Mouse (Mus musculus) adrenal gland, postnatal 25 days (tissue): ENCODE measurements around the gene Gm35315. TPM values are rescaled to one million over a fixed set of nuclear protein-coding genes. Genes with fewer than 3 reads are reported as not detected.
"Not testable (repeated sequence)": the region's sequence is repeated elsewhere in the genome, so short reads cannot be mapped to it uniquely, and the experiment has no call there.

Source experiments
- DNase-seq: peaks from one replicate; pipeline ENCODE4 v3.0.0; 2021; ENCODE audit warnings: mixed read lengths
- long read RNA-seq: library from polyadenylated mRNA; stranded (forward); transcript quantifications from one replicate; pipeline ENCODE4 v2.0.0, GENCODE M21; 2021
- total RNA-seq: library from RNA; stranded (reverse); gene quantifications from 2 replicates; pipeline ENCODE4 v1.2.3, GENCODE M21; 2021

Gene Gm35315
- 0.33 and 0.52 TPM in 2 replicates for total RNA-seq
- long read RNA-seq, partial matches to known transcripts = 0 of 1 reads
- long read RNA-seq, other reads (novel, unspliced or antisense) = 1 of 1 reads

GRCm38 (mm10) chr5:110094030-110094846 is at the start of gene Gm35315:
TSS of gene Gm35315 (minus strand) at chr5:110094420.
- peak; percentile 78 for DNase-seq

GRCm38 (mm10) chr5:110143007-110143406 is 48.8 kb upstream of the Gm35315 start:
- no peak for DNase-seq

- DNase-seq = peak; percentile 20
Observed at GRCm38 (mm10) chr5:110142309-110142708, 48.1 kb upstream of the Gm35315 start.

- DNase-seq = no peak
Observed at GRCm38 (mm10) chr5:110140424-110140823, 46.2 kb upstream of the Gm35315 start.

- DNase-seq = no peak
Observed at GRCm38 (mm10) chr5:110139325-110139724, 45.1 kb upstream of the Gm35315 start.

- DNase-seq = no peak
Observed at GRCm38 (mm10) chr5:110137816-110138215, 43.6 kb upstream of the Gm35315 start.

- no peak for DNase-seq
Observed at GRCm38 (mm10) chr5:110136087-110136464, 41.9 kb upstream of the Gm35315 start.

- peak; percentile 99 for DNase-seq
Observed at GRCm38 (mm10) chr5:110135293-110136086, 41.3 kb upstream of the Gm35315 start, which contains the start of gene Chfr. TSS of gene Chfr (plus strand) at chr5:110135842.

GRCm38 (mm10) chr5:110122380-110122779 is 28.2 kb upstream of the Gm35315 start:
- DNase-seq = not testable (repeated sequence)

GRCm38 (mm10) chr5:110109991-110110441 is 15.8 kb upstream of the Gm35315 start, which contains the start of gene Zfp605:
TSS of gene Zfp605 (plus strand) at chr5:110110092.
- peak; percentile 92 for DNase-seq

GRCm38 (mm10) chr5:110108305-110108628 is 14.0 kb upstream of the Gm35315 start:
- no peak for DNase-seq

GRCm38 (mm10) chr5:110107581-110108304 is 13.5 kb upstream of the Gm35315 start, which contains the start of gene Gtpbp6:
TSS of gene Gtpbp6 (minus strand) at chr5:110108197.
- peak; percentile 95 for DNase-seq

- DNase-seq = no peak
Observed at GRCm38 (mm10) chr5:110106901-110107564, 12.8 kb upstream of the Gm35315 start.

- no peak for DNase-seq
Observed at GRCm38 (mm10) chr5:110106140-110106871, 12.1 kb upstream of the Gm35315 start.

- DNase-seq = no peak
Observed at GRCm38 (mm10) chr5:110104616-110105380, 10.6 kb upstream of the Gm35315 start.

- no peak for DNase-seq
Observed at GRCm38 (mm10) chr5:110103901-110104615, 9.8 kb upstream of the Gm35315 start.

- no peak for DNase-seq
Observed at GRCm38 (mm10) chr5:110102853-110103625, 8.8 kb upstream of the Gm35315 start.

- DNase-seq = no peak
Observed at GRCm38 (mm10) chr5:110102429-110102828, 8.2 kb upstream of the Gm35315 start.
